Comparison of ENCODE assay signal across 23 mouse cellular contexts in genomic region chr2:91242547-91242946, GRCm38 (mm10). TPM values are rescaled to one million over a fixed set of nuclear protein-coding genes. Genes with fewer than 3 reads are reported as not detected.
A peak's percentile ranks its signal among the peaks of the same experiment; 100 is the strongest.
DNase-seq lines count a peak whose midpoint lies in the region; ATAC-seq and TF ChIP-seq lines count a peak whose summit lies in the region.
"Had no signal": no experiment of that assay in that cellular context is flagged by ENCODE, and none has a peak within 500 bp of the region (broad histone marks: within the 10 kb centered on the region; RNA-seq: fewer than 3 reads in every experiment).

No protein-coding gene starts in this region.

- H3K27ac ChIP-seq in gastrocnemius, adult 2 months, result peak overlapping the region; percentile 90
- no peak overlapping the region for H3K27ac ChIP-seq in MEL (ENCODE audit: control insufficient read depth, low read depth, low read length)
- H3K27ac ChIP-seq in liver, embryonic 15.5 days (replicated peaks), result peak overlapping the region; percentile 30; the same call in 1 of the 2 replicates
- no peak overlapping the region for H3K27ac ChIP-seq in kidney, embryonic 14.5 days (ENCODE audit: low read depth, low read length)
- H3K27ac ChIP-seq: hindbrain, postnatal 0 days; limb, embryonic 10.5 days had no signal

- H3K9ac ChIP-seq in MEL (ENCODE audit: control insufficient read depth, low read depth, low read length, poor library complexity, severe bottlenecking), result no peak overlapping the region
- H3K9ac ChIP-seq in liver, embryonic 15.5 days, result no peak overlapping the region
- no peak overlapping the region for H3K9ac ChIP-seq in kidney, embryonic 14.5 days (ENCODE audit: low read depth, low read length)
- H3K9ac ChIP-seq: embryonic facial prominence, embryonic 15.5 days had no signal

- H3K79me2 ChIP-seq in MEL (ENCODE audit: control insufficient read depth, insufficient read depth, low read length, poor library complexity), result no peaks in the 10 kb centered on the region

- H3K4me3 ChIP-seq in gastrocnemius, adult 2 months, result no peak overlapping the region
- no peak overlapping the region for H3K4me3 ChIP-seq in MEL (ENCODE audit: control insufficient read depth in 1 of 2, insufficient read depth in 1 of 2, low read depth in 2 of 2, low read length in 2 of 2)
- no peak overlapping the region for H3K4me3 ChIP-seq in liver, embryonic 15.5 days (replicated peaks)
- no peak overlapping the region for H3K4me3 ChIP-seq in kidney, embryonic 14.5 days (ENCODE audit: low read length)
- H3K4me3 ChIP-seq: embryonic facial prominence, embryonic 15.5 days; hindbrain, embryonic 10.5 days; limb, embryonic 10.5 days had no signal

- 28% methylated on average over 5 of the region's 5 CpGs for WGBS in liver, embryonic 15.5 days (ENCODE audit: insufficient replicate concordance)
- 72% methylated on average over 5 of the region's 5 CpGs for WGBS in kidney, embryonic 14.5 days

- H3K9me3 ChIP-seq in MEL (replicated peaks; ENCODE audit: insufficient read depth, low read length), result no peaks in the 10 kb centered on the region
- H3K9me3 ChIP-seq in liver, embryonic 15.5 days (replicated peaks), result no peaks in the 10 kb centered on the region
- H3K9me3 ChIP-seq in kidney, embryonic 14.5 days (ENCODE audit: control insufficient read depth, low read length), result no peaks in the 10 kb centered on the region
- H3K9me3 ChIP-seq: embryonic facial prominence, embryonic 15.5 days; hindbrain, embryonic 10.5 days; limb, embryonic 10.5 days had no signal

- intact Hi-C loops in gastrocnemius, adult 2 months (cut with DNase I), result loop anchor here (2.0 kb wide), 1 partner anchor 14 kb away; no protein-coding TSS in a partner anchor

- peak; percentile 37; the same call in 1 of the 2 replicates for ATAC-seq in liver, embryonic 15.5 days (ENCODE audit: insufficient read depth)
- no peak for ATAC-seq in kidney, embryonic 14.5 days (ENCODE audit: low FRiP score, low TSS enrichment)

- peaks cover 13% of the 10 kb centered on the region in 2 experiments for H3K4me1 ChIP-seq in MEL (ENCODE audit: control insufficient read depth in 1 of 2, insufficient read depth in 2 of 2, low read length in 2 of 2)
- H3K4me1 ChIP-seq in liver, embryonic 15.5 days (replicated peaks), result peaks cover 43% of the 10 kb centered on the region
- no peaks in the 10 kb centered on the region for H3K4me1 ChIP-seq in kidney, embryonic 14.5 days (ENCODE audit: control insufficient read depth, insufficient read depth, low read length)

- no peak for TF ChIP-seq EP300 in MEL (IDR thresholded peaks at IDR 0.05; ENCODE audit: low read depth in 1 of 2, low read length in 2 of 2)

- peaks cover 0 to 19% of the 10 kb centered on the region in 2 experiments; a peak in 2 of 4 replicates for H3K36me3 ChIP-seq in MEL (ENCODE audit: control insufficient read depth in 1 of 2, insufficient read depth in 2 of 2, low read length in 2 of 2)
- H3K36me3 ChIP-seq in liver, embryonic 15.5 days (replicated peaks), result no peaks in the 10 kb centered on the region
- no peaks in the 10 kb centered on the region for H3K36me3 ChIP-seq in kidney, embryonic 14.5 days (ENCODE audit: control insufficient read depth, insufficient read depth, low read length)
- H3K36me3 ChIP-seq: embryonic facial prominence, embryonic 15.5 days; limb, embryonic 10.5 days had no signal

- no peak for TF ChIP-seq POLR2A in MEL (IDR thresholded peaks at IDR 0.05; ENCODE audit: control insufficient read depth in 1 of 2, insufficient read depth in 1 of 2, low read depth in 1 of 2, low read length in 2 of 2, poor library complexity in 1 of 2)

- H3K27me3 ChIP-seq in MEL (ENCODE audit: control insufficient read depth in 1 of 2, insufficient read depth in 2 of 2, low read length in 2 of 2), result no peaks in the 10 kb centered on the region
- no peaks in the 10 kb centered on the region for H3K27me3 ChIP-seq in liver, embryonic 15.5 days
- no peaks in the 10 kb centered on the region for H3K27me3 ChIP-seq in kidney, embryonic 14.5 days (ENCODE audit: control insufficient read depth, insufficient read depth, low read length)
- H3K27me3 ChIP-seq: embryonic facial prominence, embryonic 15.5 days had no signal

- no peak overlapping the region for H3K4me2 ChIP-seq in liver, embryonic 15.5 days
- H3K4me2 ChIP-seq in kidney, embryonic 14.5 days (replicated peaks; ENCODE audit: low read depth, low read length), result no peak overlapping the region
- H3K4me2 ChIP-seq: embryonic facial prominence, embryonic 15.5 days had no signal

- no peak for TF ChIP-seq RAD21 in MEL (IDR thresholded peaks at IDR 0.05; ENCODE audit: low read depth, low read length)

- TF ChIP-seq CTCF in gastrocnemius, adult 2 months (IDR thresholded peaks at IDR 0.05), result no peak
- no peak for TF ChIP-seq CTCF in MEL (IDR thresholded peaks at IDR 0.05 in 2 of 3, conservative IDR thresholded peaks at IDR 0.05 in 1 of 3; ENCODE audit: control insufficient read depth in 1 of 3, insufficient read depth in 1 of 3, low read depth in 2 of 3, low read length in 3 of 3, poor library complexity in 1 of 3, severe bottlenecking in 1 of 3)

- DNase-seq in gastrocnemius, adult 2 months, result no peak
- no peak for DNase-seq in gastrocnemius, postnatal 10 days
- peak; percentile 77 for DNase-seq in 3T3-L1 (ENCODE audit: low read depth, low spot score)
- no peak for DNase-seq in MEL (ENCODE audit: low read depth, low spot score)
- DNase-seq in MN1 (ENCODE audit: low spot score), result no peak
- DNase-seq in cerebellum, adult 9-11 months, result no peak
- DNase-seq: adrenal gland, postnatal 25 days; cerebellum, adult 11-12 months; embryo, embryonic 11 days; gastrocnemius, postnatal 25 days; kidney, adult 8-10 months; kidney, postnatal 25 days; layer of hippocampus, adult 9-11 months; lung, adult 2 months; right cerebral cortex, postnatal 4 days; thymus, postnatal 25 days had no signal

TF ChIP-seq in MEL, 35 proteins besides CTCF, POLR2A, EP300 and RAD21:
- TF ChIP-seq MAX (IDR thresholded peaks at IDR 0.05; ENCODE audit: low read length) (peak; percentile 44; the same call in 1 of the 2 replicates), ETS1 (IDR thresholded peaks at IDR 0.05; ENCODE audit: low read depth, low read length) (0 out of 2 replicates have a peak, but pooled peaks have one; percentile 36), MYB (IDR thresholded peaks at IDR 0.05; ENCODE audit: low read depth, low read length) (no peak)

RNA-seq across cellular contexts. Expression of gene Ddb2, which starts 5.8 kb away (rescaled TPM):
- 1 to 10 TPM; 2.6 to 2.8 TPM for total RNA-seq in gastrocnemius, adult 2 months (2021)
- 1 to 10 TPM; 4.2 to 7.6 TPM for total RNA-seq in gastrocnemius, postnatal 10 days (2021)
- 7.0 and 8.4 TPM in 2 replicates for total RNA-seq in MEL (2012; rRNA removed)
- 10 to 100 TPM in 1 of 2 experiments, not detected in 1; 12.6 TPM for polyA plus RNA-seq in MEL (2012; ENCODE audit: insufficient read depth in 1 of 2, insufficient read length in 2 of 2, low read depth in 1 of 2, low replicate concordance in 2 of 2, missing spikeins in 1 of 2)
- polyA plus RNA-seq in liver, embryonic 15.5 days (2015; fragmentation: Nextera tagmentation; extraction: Ambion mirVana), result 5.8 and 6.1 TPM in 2 replicates
- 14.8 and 15.0 TPM in 2 replicates for polyA plus RNA-seq in kidney, embryonic 14.5 days (2014; fragmentation: Nextera tagmentation; extraction: Ambion mirVana)

RNA-seq across cellular contexts. Expression of gene Pacsin3, which starts 13.2 kb away (rescaled TPM):
- total RNA-seq in gastrocnemius, adult 2 months (2021), result 100 to 1,000 TPM; 375 to 428 TPM
- total RNA-seq in gastrocnemius, postnatal 10 days (2021), result 100 to 1,000 TPM; 288 to 337 TPM
- total RNA-seq in MEL (2012; rRNA removed), result 3.4 and 4.1 TPM in 2 replicates
- 1 to 10 TPM in 1 of 2 experiments, not detected in 1; 6.7 TPM for polyA plus RNA-seq in MEL (2012; ENCODE audit: insufficient read depth in 1 of 2, insufficient read length in 2 of 2, low read depth in 1 of 2, low replicate concordance in 2 of 2, missing spikeins in 1 of 2)
- 15.8 and 18.2 TPM in 2 replicates for polyA plus RNA-seq in liver, embryonic 15.5 days (2015; fragmentation: Nextera tagmentation; extraction: Ambion mirVana)
- polyA plus RNA-seq in kidney, embryonic 14.5 days (2014; fragmentation: Nextera tagmentation; extraction: Ambion mirVana), result 24.3 and 32.8 TPM in 2 replicates
- total RNA-seq: monocyte, adult 5-6 weeks had no signal

RNA-seq across cellular contexts. Expression of gene Arfgap2, which starts 22.2 kb away (rescaled TPM):
- 100 to 1,000 TPM; 152 to 211 TPM for total RNA-seq in gastrocnemius, adult 2 months (2021)
- 10 to 100 TPM; 77.1 to 84.3 TPM for total RNA-seq in gastrocnemius, postnatal 10 days (2021)
- 68.4 and 80.2 TPM in 2 replicates for total RNA-seq in MEL (2012; rRNA removed)
- 10 to 100 TPM in 1 of 2 experiments, not detected in 1; 73.1 TPM for polyA plus RNA-seq in MEL (2012; ENCODE audit: insufficient read depth in 1 of 2, insufficient read length in 2 of 2, low read depth in 1 of 2, low replicate concordance in 2 of 2, missing spikeins in 1 of 2)
- 60.7 and 67.9 TPM in 2 replicates for polyA plus RNA-seq in liver, embryonic 15.5 days (2015; fragmentation: Nextera tagmentation; extraction: Ambion mirVana)
- 58.6 and 81.6 TPM in 2 replicates for polyA plus RNA-seq in kidney, embryonic 14.5 days (2014; fragmentation: Nextera tagmentation; extraction: Ambion mirVana)

RNA-seq across cellular contexts. Expression of gene Acp2, which starts 39.9 kb away (rescaled TPM):
- 10 to 100 TPM; 12.5 to 13.6 TPM for total RNA-seq in gastrocnemius, adult 2 months (2021)
- 10 to 100 TPM; 13.0 to 17.4 TPM for total RNA-seq in gastrocnemius, postnatal 10 days (2021)
- 5.4 and 7.3 TPM in 2 replicates for total RNA-seq in MEL (2012; rRNA removed)
- polyA plus RNA-seq in MEL (2012; ENCODE audit: insufficient read depth in 1 of 2, insufficient read length in 2 of 2, low read depth in 1 of 2, low replicate concordance in 2 of 2, missing spikeins in 1 of 2), result 10 to 100 TPM in 1 of 2 experiments, not detected in 1; 11.3 TPM
- polyA plus RNA-seq in liver, embryonic 15.5 days (2015; fragmentation: Nextera tagmentation; extraction: Ambion mirVana), result 9.9 and 10.1 TPM in 2 replicates
- 15.5 and 25.4 TPM in 2 replicates for polyA plus RNA-seq in kidney, embryonic 14.5 days (2014; fragmentation: Nextera tagmentation; extraction: Ambion mirVana)

RNA-seq across cellular contexts. Expression of gene Nr1h3, which starts 39.9 kb away (rescaled TPM):
- 10 to 100 TPM; 26.8 to 26.9 TPM for total RNA-seq in gastrocnemius, adult 2 months (2021)
- 1 to 10 TPM; 3.7 to 4.0 TPM for total RNA-seq in gastrocnemius, postnatal 10 days (2021)
- 3.5 and 4.7 TPM in 2 replicates for total RNA-seq in MEL (2012; rRNA removed)
- polyA plus RNA-seq in MEL (2012; ENCODE audit: insufficient read depth in 1 of 2, insufficient read length in 2 of 2, low read depth in 1 of 2, low replicate concordance in 2 of 2, missing spikeins in 1 of 2), result 1 to 10 TPM in 1 of 2 experiments, not detected in 1; 6.9 TPM
- polyA plus RNA-seq in liver, embryonic 15.5 days (2015; fragmentation: Nextera tagmentation; extraction: Ambion mirVana), result 20.4 and 21.0 TPM in 2 replicates
- polyA plus RNA-seq in kidney, embryonic 14.5 days (2014; fragmentation: Nextera tagmentation; extraction: Ambion mirVana), result 1.2 and 1.7 TPM in 2 replicates

Comparison
In these comparisons a context has a peak if more than half of its experiments do, and no peak if none do; other contexts are left out.
1. H3K27ac ChIP-seq: peak in gastrocnemius, adult 2 months (single experiment) and liver, embryonic 15.5 days (single experiment); none in MEL (single experiment) and kidney, embryonic 14.5 days (single experiment).
2. RNA of gene Pacsin3, which starts 13.2 kb away (total RNA-seq): 375 to 428 TPM in gastrocnemius, adult 2 months and 288 to 337 TPM in gastrocnemius, postnatal 10 days; 3.4 to 4.1 TPM in MEL; every median in the first group is over 10 times any median in the second.